Mouse (Mus musculus): ENCODE results near the gene Becn1. TPM values are rescaled to one million over a fixed set of nuclear protein-coding genes. Genes with fewer than 3 reads are reported as not detected.

The Becn1 gene
- polyA plus RNA-seq, 1 experiment from 2014 or later: 164 TPM

- 2% methylated on average over 7 of the region's 7 CpGs for WGBS
- Histone ChIP-seq H3K4me3 (peak overlapping the region; percentile 58), H3K27me3 (peaks cover 57% of the 10 kb centered on the region), H3K9me3 (replicated peaks) (no peaks in the 10 kb centered on the region), H3K9ac (peak overlapping the region; percentile 78), H3K4me1 (peaks cover 12% of the 10 kb centered on the region), H3K27ac (no peak overlapping the region), H3K36me3 (ENCODE audit: poor library complexity, severe bottlenecking) (no peaks in the 10 kb centered on the region), H3K4me2 (peak overlapping the region; percentile 97)
- ATAC-seq: peak; percentile 55; the same call in 1 of the 2 replicates
Observed at GRCm38 (mm10) chr11:101246702-101247012, 55.4 kb downstream of the Becn1 start.

GRCm38 (mm10) chr11:101245855-101246701 lies 56.0 kb downstream of the Becn1 start, which contains the start of gene Ramp2:
Gene Ramp2 (plus strand): TSS chr11:101246028.
- Histone ChIP-seq H3K27me3 (peaks cover 57% of the 10 kb centered on the region), H3K4me3 (peak within 1 kb of the TSS; percentile 58), H3K36me3 (ENCODE audit: poor library complexity, severe bottlenecking) (no peaks in the 10 kb centered on the region), H3K27ac (no peak within 1 kb of the TSS; the same call in 1 of the 2 replicates), H3K9me3 (replicated peaks) (no peaks in the 10 kb centered on the region), H3K4me1 (peaks cover 12% of the 10 kb centered on the region), H3K4me2 (peak within 1 kb of the TSS; percentile 97), H3K9ac (peak within 1 kb of the TSS; percentile 78)
- 1% methylated on average over 58 of the region's 63 CpGs for WGBS
- ATAC-seq: peak; percentile 65

- no peak for ATAC-seq
- peaks cover 57% of the 10 kb centered on the region for H3K27me3 ChIP-seq
- no peak overlapping the region for H3K4me3 ChIP-seq
- H3K9ac ChIP-seq: no peak overlapping the region
- no peaks in the 10 kb centered on the region for H3K36me3 ChIP-seq (ENCODE audit: poor library complexity, severe bottlenecking)
- H3K4me2 ChIP-seq: no peak overlapping the region
- H3K27ac ChIP-seq: no peak overlapping the region
- no peaks in the 10 kb centered on the region for H3K9me3 ChIP-seq (replicated peaks)
- peaks cover 12% of the 10 kb centered on the region for H3K4me1 ChIP-seq
- WGBS: 64% methylated on average over 4 of the region's 4 CpGs
Observed at GRCm38 (mm10) chr11:101245071-101245470, 57.0 kb downstream of the Becn1 start.

- Histone ChIP-seq H3K4me3 (no peak overlapping the region), H3K4me1 (no peaks in the 10 kb centered on the region), H3K4me2 (no peak overlapping the region), H3K27me3 (0 out of 2 replicates have a peak, but pooled peaks cover 6% of the 10 kb centered on the region), H3K9ac (no peak overlapping the region), H3K9me3 (replicated peaks) (no peaks in the 10 kb centered on the region), H3K27ac (no peak overlapping the region), H3K36me3 (ENCODE audit: poor library complexity, severe bottlenecking) (no peaks in the 10 kb centered on the region)
- WGBS: 54% methylated on average over 5 of the region's 5 CpGs
- ATAC-seq: no peak
Observed at GRCm38 (mm10) chr11:101238071-101238647, 63.9 kb downstream of the Becn1 start.

- no peak overlapping the region for H3K9ac ChIP-seq
- 0 out of 2 replicates have a peak, but pooled peaks cover 4% of the 10 kb centered on the region for H3K27me3 ChIP-seq
- no peak overlapping the region for H3K27ac ChIP-seq
- no peak overlapping the region for H3K4me2 ChIP-seq
- no peak for ATAC-seq
- H3K4me3 ChIP-seq: no peak overlapping the region
- WGBS: 95% methylated on average over 5 of the region's 5 CpGs
- H3K4me1 ChIP-seq: no peaks in the 10 kb centered on the region
- H3K9me3 ChIP-seq (replicated peaks): no peaks in the 10 kb centered on the region
- H3K36me3 ChIP-seq (ENCODE audit: poor library complexity, severe bottlenecking): no peaks in the 10 kb centered on the region
Observed at GRCm38 (mm10) chr11:101236782-101237181, 65.3 kb downstream of the Becn1 start.

Other genes with a start within 250 kb of the Becn1 start
- 4.8 and 6.5 TPM in 2 replicates for gene Naglu, start 232.3 kb downstream of the Becn1 start, polyA plus RNA-seq (2015; fragmentation: Nextera tagmentation; extraction: Ambion mirVana)
- gene Hsd17b1, start 223.9 kb downstream of the Becn1 start, polyA plus RNA-seq (2015; fragmentation: Nextera tagmentation; extraction: Ambion mirVana): not detected in 2 replicates
- 45.8 and 48.2 TPM in 2 replicates for gene Coasy, start 219.7 kb downstream of the Becn1 start, polyA plus RNA-seq (2015; fragmentation: Nextera tagmentation; extraction: Ambion mirVana)
- 71.1 and 81.2 TPM in 2 replicates for gene Mlx, start 215.0 kb downstream of the Becn1 start, polyA plus RNA-seq (2015; fragmentation: Nextera tagmentation; extraction: Ambion mirVana)
- 63.3 and 64.1 TPM in 2 replicates for gene Psmc3ip, start 206.8 kb downstream of the Becn1 start, polyA plus RNA-seq (2015; fragmentation: Nextera tagmentation; extraction: Ambion mirVana)
- gene Retreg3, start 182.4 kb downstream of the Becn1 start, polyA plus RNA-seq (2015; fragmentation: Nextera tagmentation; extraction: Ambion mirVana): 18.6 and 20.8 TPM in 2 replicates
- gene Tubg1, start 182.3 kb downstream of the Becn1 start, polyA plus RNA-seq (2015; fragmentation: Nextera tagmentation; extraction: Ambion mirVana): 108 and 112 TPM in 2 replicates
- gene Tubg2, start 146.4 kb downstream of the Becn1 start, polyA plus RNA-seq (2015; fragmentation: Nextera tagmentation; extraction: Ambion mirVana): 14.6 and 16.4 TPM in 2 replicates
- 0.36 and 0.42 TPM in 2 replicates for gene Cntnap1, start 131.8 kb downstream of the Becn1 start, polyA plus RNA-seq (2015; fragmentation: Nextera tagmentation; extraction: Ambion mirVana)
- gene Plekhh3, start 130.9 kb downstream of the Becn1 start, polyA plus RNA-seq (2015; fragmentation: Nextera tagmentation; extraction: Ambion mirVana): 4.5 and 6.4 TPM in 2 replicates
- 0.10 TPM in 1 of 2 replicates, not detected in the other for gene Ccr10, start 126.8 kb downstream of the Becn1 start, polyA plus RNA-seq (2015; fragmentation: Nextera tagmentation; extraction: Ambion mirVana)
- 12.1 and 13.8 TPM in 2 replicates for gene Ezh1, start 75.8 kb downstream of the Becn1 start, polyA plus RNA-seq (2015; fragmentation: Nextera tagmentation; extraction: Ambion mirVana)
- gene Ramp2, start 56.3 kb downstream of the Becn1 start, polyA plus RNA-seq (2015; fragmentation: Nextera tagmentation; extraction: Ambion mirVana): 43.9 and 55.3 TPM in 2 replicates
- 92.6 and 109 TPM in 2 replicates for gene Vps25, start 48.6 kb downstream of the Becn1 start, polyA plus RNA-seq (2015; fragmentation: Nextera tagmentation; extraction: Ambion mirVana)
- gene Wnk4, start 41.7 kb downstream of the Becn1 start, polyA plus RNA-seq (2015; fragmentation: Nextera tagmentation; extraction: Ambion mirVana): 4.4 and 4.5 TPM in 2 replicates
- gene Cntd1, start 23.3 kb downstream of the Becn1 start, polyA plus RNA-seq (2015; fragmentation: Nextera tagmentation; extraction: Ambion mirVana): 1.2 and 1.9 TPM in 2 replicates
- gene Coa3, start 23.2 kb downstream of the Becn1 start, polyA plus RNA-seq (2015; fragmentation: Nextera tagmentation; extraction: Ambion mirVana): 190 and 203 TPM in 2 replicates
- 144 and 145 TPM in 2 replicates for gene Psme3, start 13.9 kb upstream of the Becn1 start, polyA plus RNA-seq (2015; fragmentation: Nextera tagmentation; extraction: Ambion mirVana)
- 1.7 and 2.2 TPM in 2 replicates for gene Aoc2, start 22.8 kb upstream of the Becn1 start, polyA plus RNA-seq (2015; fragmentation: Nextera tagmentation; extraction: Ambion mirVana)
- not detected in 2 replicates for gene Aoc3, start 28.3 kb upstream of the Becn1 start, polyA plus RNA-seq (2015; fragmentation: Nextera tagmentation; extraction: Ambion mirVana)
- gene G6pc, start 65.3 kb upstream of the Becn1 start, polyA plus RNA-seq (2015; fragmentation: Nextera tagmentation; extraction: Ambion mirVana): not detected in 2 replicates
- 101 and 113 TPM in 2 replicates for gene Aarsd1, start 115.3 kb upstream of the Becn1 start, polyA plus RNA-seq (2015; fragmentation: Nextera tagmentation; extraction: Ambion mirVana)
- gene Gm27029, start 122.5 kb upstream of the Becn1 start, polyA plus RNA-seq (2015; fragmentation: Nextera tagmentation; extraction: Ambion mirVana): 7.6 and 8.0 TPM in 2 replicates
- 24.2 and 26.3 TPM in 2 replicates for gene Rundc1, start 122.8 kb upstream of the Becn1 start, polyA plus RNA-seq (2015; fragmentation: Nextera tagmentation; extraction: Ambion mirVana)
- 1.2 TPM in 2 replicates for gene Ptges3l, start 123.0 kb upstream of the Becn1 start, polyA plus RNA-seq (2015; fragmentation: Nextera tagmentation; extraction: Ambion mirVana)
- 338 and 387 TPM in 2 replicates for gene Rpl27, start 140.0 kb upstream of the Becn1 start, polyA plus RNA-seq (2015; fragmentation: Nextera tagmentation; extraction: Ambion mirVana)
- 2.3 and 2.5 TPM in 2 replicates for gene Ifi35, start 146.1 kb upstream of the Becn1 start, polyA plus RNA-seq (2015; fragmentation: Nextera tagmentation; extraction: Ambion mirVana)
- gene Rnd2, start 162.7 kb upstream of the Becn1 start, polyA plus RNA-seq (2015; fragmentation: Nextera tagmentation; extraction: Ambion mirVana): 155 and 197 TPM in 2 replicates
- 61.3 and 67.0 TPM in 2 replicates for gene Vat1, start 163.9 kb upstream of the Becn1 start, polyA plus RNA-seq (2015; fragmentation: Nextera tagmentation; extraction: Ambion mirVana)
- 11.3 and 12.5 TPM in 2 replicates for gene Brca1, start 249.7 kb upstream of the Becn1 start, polyA plus RNA-seq (2015; fragmentation: Nextera tagmentation; extraction: Ambion mirVana)
- gene Nbr1, start 249.9 kb upstream of the Becn1 start, polyA plus RNA-seq (2015; fragmentation: Nextera tagmentation; extraction: Ambion mirVana): 104 and 117 TPM in 2 replicates